Mouse (Mus musculus) E14TG2a.4 (cell line): ENCODE results near the gene Zfand2b.

Source experiments
- CTCF ChIP-seq: conservative IDR thresholded peaks from 2 replicates; pipeline ENCODE4 v1.5.1; 2014; ENCODE audit warnings: low read length
- NANOG ChIP-seq: IDR thresholded peaks from 2 replicates; pipeline ENCODE4 v1.6.1; 2014; ENCODE audit warnings: borderline replicate concordance, low read length, mixed read lengths
- POU5F1 ChIP-seq: IDR thresholded peaks from 2 replicates; pipeline ENCODE4 v1.6.1; 2014; ENCODE audit warnings: low read length, borderline replicate concordance

DNA sequence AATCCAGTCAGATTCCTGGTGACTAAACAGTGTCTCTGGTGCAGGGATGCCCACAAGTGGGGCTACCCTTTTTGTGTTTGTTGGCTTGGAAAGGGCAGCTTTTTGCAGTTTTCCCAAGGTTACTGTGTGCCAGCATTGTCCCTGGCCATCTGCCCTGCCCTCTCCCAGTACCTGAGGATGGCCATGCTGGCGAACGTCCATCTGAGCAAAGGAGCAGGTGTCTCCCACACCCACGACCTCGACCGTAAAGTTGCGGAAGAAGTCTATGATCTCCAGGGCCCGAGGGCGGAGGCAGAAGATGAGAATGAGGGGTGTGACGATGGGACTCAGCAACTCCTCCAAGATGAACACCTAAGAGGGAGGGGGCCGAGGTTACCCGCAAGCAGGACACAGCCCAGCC, 17.0 kb downstream of the Zfand2b start:
- TF ChIP-seq CTCF, result no peak
- no peak for TF ChIP-seq POU5F1
- TF ChIP-seq NANOG, result no peak
